In the genomic region with DNA sequence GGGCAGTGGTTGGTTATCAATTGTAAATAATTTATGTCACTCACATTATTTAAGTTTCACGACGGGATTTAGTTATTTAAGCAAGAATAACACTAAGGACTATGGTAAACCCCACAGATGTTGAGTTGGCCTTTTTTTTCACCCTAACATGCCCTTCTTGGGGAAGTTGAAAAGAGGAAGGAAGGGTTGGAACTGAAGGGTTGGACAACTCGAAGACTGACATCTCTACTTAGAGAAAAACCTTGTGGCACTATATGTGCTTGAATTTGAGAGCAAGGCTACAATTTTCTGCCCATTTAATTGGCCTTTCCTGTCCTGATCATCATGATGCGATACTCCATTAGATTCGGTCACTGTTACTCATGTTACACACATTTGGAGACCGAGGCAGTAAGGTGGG, we compare ENCODE assay signal across 8 mouse cellular contexts. TPM values are rescaled to one million over a fixed set of nuclear protein-coding genes. Genes with fewer than 3 reads are reported as not detected.
DNase-seq lines count a peak whose midpoint lies in the region; ATAC-seq and TF ChIP-seq lines count a peak whose summit lies in the region.

No protein-coding gene starts in this region.

- ATAC-seq in kidney, embryonic 14.5 days (ENCODE audit: low FRiP score, low TSS enrichment), result no peak
- ATAC-seq in embryonic facial prominence, embryonic 14.5 days (ENCODE audit: low read depth), result no peak
- ATAC-seq in intestine, embryonic 16.5 days, result no peak
- ATAC-seq in midbrain, postnatal 0 days (ENCODE audit: low FRiP score), result no peak

- peak overlapping the region; percentile 75; the same call in 1 of the 2 replicates for H3K4me3 ChIP-seq in kidney, embryonic 14.5 days (ENCODE audit: low read length)
- peak overlapping the region; percentile 73 for H3K4me3 ChIP-seq in embryonic facial prominence, embryonic 14.5 days (ENCODE audit: low read depth, low read length)
- H3K4me3 ChIP-seq in intestine, embryonic 16.5 days (ENCODE audit: low read length), result no peak overlapping the region; the same call in 1 of the 2 replicates
- peak overlapping the region; percentile 56 for H3K4me3 ChIP-seq in midbrain, postnatal 0 days (ENCODE audit: low read depth, low read length)

- peak overlapping the region; percentile 92 for H3K4me2 ChIP-seq in kidney, embryonic 14.5 days (replicated peaks; ENCODE audit: low read depth, low read length)
- peak overlapping the region; percentile 90 for H3K4me2 ChIP-seq in embryonic facial prominence, embryonic 14.5 days (ENCODE audit: low read depth, low read length)
- peak overlapping the region; percentile 94; the same call in 1 of the 2 replicates for H3K4me2 ChIP-seq in intestine, embryonic 16.5 days (ENCODE audit: low read depth, low read length)
- peak overlapping the region; percentile 62 for H3K4me2 ChIP-seq in midbrain, postnatal 0 days (ENCODE audit: low read depth, low read length, poor library complexity, severe bottlenecking)

- H3K4me1 ChIP-seq in kidney, embryonic 14.5 days (ENCODE audit: control insufficient read depth, insufficient read depth, low read length), result peaks cover 13% of the 10 kb centered on the region; the same call in 1 of the 2 replicates
- H3K4me1 ChIP-seq in embryonic facial prominence, embryonic 14.5 days (ENCODE audit: control insufficient read depth, insufficient read depth, low read length), result peaks cover 15% of the 10 kb centered on the region
- H3K4me1 ChIP-seq in intestine, embryonic 16.5 days (ENCODE audit: control insufficient read depth, insufficient read depth, low read length), result peaks cover 5% of the 10 kb centered on the region
- H3K4me1 ChIP-seq in midbrain, postnatal 0 days (ENCODE audit: insufficient read depth, low read length), result peaks cover 6% of the 10 kb centered on the region

- H3K27ac ChIP-seq in kidney, embryonic 14.5 days (ENCODE audit: low read depth, low read length), result no peak overlapping the region
- no peak overlapping the region for H3K27ac ChIP-seq in embryonic facial prominence, embryonic 14.5 days (replicated peaks; ENCODE audit: low read depth, low read length)
- no peak overlapping the region for H3K27ac ChIP-seq in intestine, embryonic 16.5 days (ENCODE audit: low read length)
- H3K27ac ChIP-seq in midbrain, postnatal 0 days (ENCODE audit: low read depth, low read length), result peak overlapping the region; percentile 87

- H3K9ac ChIP-seq in kidney, embryonic 14.5 days (ENCODE audit: low read depth, low read length), result no peak overlapping the region
- peak overlapping the region; percentile 77; the same call in 1 of the 2 replicates for H3K9ac ChIP-seq in embryonic facial prominence, embryonic 14.5 days (ENCODE audit: low read depth, low read length)
- no peak overlapping the region for H3K9ac ChIP-seq in intestine, embryonic 16.5 days (ENCODE audit: low read depth, low read length)
- peak overlapping the region; percentile 84; the same call in 1 of the 2 replicates for H3K9ac ChIP-seq in midbrain, postnatal 0 days (replicated peaks; ENCODE audit: low read length, poor library complexity, severe bottlenecking)

- no peak for TF ChIP-seq CTCF in midbrain, postnatal 0 days (IDR thresholded peaks at IDR 0.05)

- no peaks in the 10 kb centered on the region for H3K9me3 ChIP-seq in kidney, embryonic 14.5 days (ENCODE audit: control insufficient read depth, low read length)
- H3K9me3 ChIP-seq in embryonic facial prominence, embryonic 14.5 days (ENCODE audit: control insufficient read depth, low read length), result no peaks in the 10 kb centered on the region
- H3K9me3 ChIP-seq in intestine, embryonic 16.5 days (ENCODE audit: control insufficient read depth, low read length), result no peaks in the 10 kb centered on the region
- H3K9me3 ChIP-seq in midbrain, postnatal 0 days (ENCODE audit: low read length), result no peaks in the 10 kb centered on the region

- WGBS in kidney, embryonic 14.5 days, result 79% methylated on average over 6 of the region's 6 CpGs
- 78% methylated on average over 6 of the region's 6 CpGs for WGBS in embryonic facial prominence, embryonic 14.5 days
- 75% methylated on average over 6 of the region's 6 CpGs for WGBS in intestine, embryonic 16.5 days
- WGBS in midbrain, postnatal 0 days, result 84% methylated on average over 6 of the region's 6 CpGs

- DNase-seq in kidney, adult 8-10 months, result no peak
- DNase-seq in embryonic facial prominence, embryonic 14.5 days (ENCODE audit: low spot score), result no peak
- DNase-seq in midbrain, postnatal 0 days (ENCODE audit: low spot score), result no peak
- DNase-seq in right cerebral cortex, adult 2 months (ENCODE audit: low spot score in 2 of 2), result no peak
- no peak for DNase-seq in cerebellum, adult 11 months
- DNase-seq in gastrocnemius, adult 18-20 months (ENCODE audit: low spot score), result no peak

- H3K27me3 ChIP-seq in kidney, embryonic 14.5 days (ENCODE audit: control insufficient read depth, insufficient read depth, low read length), result no peaks in the 10 kb centered on the region
- H3K27me3 ChIP-seq in embryonic facial prominence, embryonic 14.5 days (replicated peaks; ENCODE audit: control insufficient read depth, insufficient read depth, low read length), result no peaks in the 10 kb centered on the region
- no peaks in the 10 kb centered on the region for H3K27me3 ChIP-seq in intestine, embryonic 16.5 days (replicated peaks; ENCODE audit: control insufficient read depth, insufficient read depth, low read length)
- H3K27me3 ChIP-seq in midbrain, postnatal 0 days (ENCODE audit: insufficient read depth, low read length), result no peaks in the 10 kb centered on the region

- no peaks in the 10 kb centered on the region for H3K36me3 ChIP-seq in kidney, embryonic 14.5 days (ENCODE audit: control insufficient read depth, insufficient read depth, low read length)
- H3K36me3 ChIP-seq in embryonic facial prominence, embryonic 14.5 days (ENCODE audit: control insufficient read depth, insufficient read depth, low read length), result no peaks in the 10 kb centered on the region
- H3K36me3 ChIP-seq in intestine, embryonic 16.5 days (ENCODE audit: control insufficient read depth, insufficient read depth, low read length), result no peaks in the 10 kb centered on the region
- no peaks in the 10 kb centered on the region for H3K36me3 ChIP-seq in midbrain, postnatal 0 days (ENCODE audit: insufficient read depth, low read length)

RNA-seq across cellular contexts. Expression of a gene that starts 0.7 kb away (rescaled TPM):
- 5.5 and 6.1 TPM in 2 replicates for polyA plus RNA-seq in kidney, embryonic 14.5 days (2014; fragmentation: Nextera tagmentation; extraction: Ambion mirVana)
- polyA plus RNA-seq in embryonic facial prominence, embryonic 14.5 days (2014; fragmentation: Nextera tagmentation; extraction: Ambion mirVana), result 6.7 and 7.8 TPM in 2 replicates
- 3.6 and 4.2 TPM in 2 replicates for polyA plus RNA-seq in intestine, embryonic 16.5 days (2015; fragmentation: Nextera tagmentation; extraction: Ambion mirVana)
- total RNA-seq in midbrain, postnatal 0 days (2014; rRNA removed), result 17.4 and 19.6 TPM in 2 replicates
- polyA plus RNA-seq in midbrain, postnatal 0 days (2015; fragmentation: Nextera tagmentation; extraction: Ambion mirVana), result 5.9 and 9.1 TPM in 2 replicates
- 1 to 10 TPM; 1.3 TPM for total RNA-seq in gastrocnemius, adult 18-20 months (2021)

Comparison
In these comparisons a context has a peak if more than half of its experiments do, and no peak if none do; other contexts are left out.
1. H3K9ac ChIP-seq: peak in embryonic facial prominence, embryonic 14.5 days (single experiment) and midbrain, postnatal 0 days (single experiment); none in kidney, embryonic 14.5 days (single experiment) and intestine, embryonic 16.5 days (single experiment).
2. Peak in every context shown above with its lines, with median percentiles within 50 percentile points of each other: H3K4me2 ChIP-seq.